8 mouse cellular contexts compared by ENCODE assay signal in genomic region chr8:70083285-70083684, GRCm38 (mm10). TPM values are rescaled to one million over a fixed set of nuclear protein-coding genes. Genes with fewer than 3 reads are reported as not detected.
DNase-seq lines count a peak whose midpoint lies in the region; ATAC-seq and TF ChIP-seq lines count a peak whose summit lies in the region.

Gene Hapln4 (plus strand): TSS chr8:70083457.

- intact Hi-C loops in heart, postnatal 25 days (cut with DNase I) = no loop called here

- H3K4me2 ChIP-seq in kidney, embryonic 16.5 days (replicated peaks; ENCODE audit: low read depth, low read length) = peak within 1 kb of the TSS; percentile 66
- H3K4me2 ChIP-seq in liver, embryonic 13.5 days = peak within 1 kb of the TSS; percentile 62
- peak within 1 kb of the TSS; percentile 62 for H3K4me2 ChIP-seq in neural tube, embryonic 11.5 days (ENCODE audit: low read depth)

- H3K4me3 ChIP-seq in heart, embryonic 10.5 days = peak within 1 kb of the TSS; percentile 58
- peak within 1 kb of the TSS; percentile 89 for H3K4me3 ChIP-seq in cerebellum, adult 2 months (replicated peaks; ENCODE audit: insufficient read depth, low read depth, low read length)
- peak within 1 kb of the TSS; percentile 46 for H3K4me3 ChIP-seq in kidney, embryonic 16.5 days (ENCODE audit: low read length)
- H3K4me3 ChIP-seq in liver, embryonic 13.5 days (replicated peaks) = peak within 1 kb of the TSS; percentile 39
- peak within 1 kb of the TSS; percentile 35 for H3K4me3 ChIP-seq in neural tube, embryonic 11.5 days (ENCODE audit: low read depth, low read length)

- peak; percentile 84 for TF ChIP-seq POLR2A in cerebellum, adult 2 months (IDR thresholded peaks at IDR 0.05; ENCODE audit: borderline replicate concordance, insufficient read depth, low read length)

- ATAC-seq in granulocyte monocyte progenitor cell, adult 5-6 weeks (replicated peaks; ENCODE audit: poor library complexity, severe bottlenecking) = peak; percentile 45
- 0 out of 2 replicates have a peak, but pooled peaks have one; percentile 47 for ATAC-seq in kidney, embryonic 16.5 days (ENCODE audit: low FRiP score, low TSS enrichment)
- ATAC-seq in liver, embryonic 13.5 days (ENCODE audit: low read depth) = no peak
- ATAC-seq in neural tube, embryonic 11.5 days (ENCODE audit: insufficient read depth, low FRiP score, low TSS enrichment) = no peak
- ATAC-seq in monocyte, adult 5-6 weeks (replicated peaks; ENCODE audit: insufficient number of reproducible peaks, low FRiP score, low TSS enrichment, poor library complexity, severe bottlenecking) = no peak

- no peak for TF ChIP-seq CTCF in cerebellum, adult 2 months (IDR thresholded peaks at IDR 0.05; ENCODE audit: borderline replicate concordance, insufficient read depth, low read depth, low read length)

- H3K27me3 ChIP-seq in heart, embryonic 10.5 days (ENCODE audit: insufficient read depth, poor library complexity, severe bottlenecking) = peaks cover 68% of the 10 kb centered on the region
- no peaks in the 10 kb centered on the region; the same call in 1 of the 2 replicates for H3K27me3 ChIP-seq in cerebellum, adult 2 months (ENCODE audit: control insufficient read depth, insufficient read depth, low read length)
- H3K27me3 ChIP-seq in kidney, embryonic 16.5 days (ENCODE audit: insufficient read depth, low read length) = peaks cover 66% of the 10 kb centered on the region
- H3K27me3 ChIP-seq in liver, embryonic 13.5 days = peaks cover 74% of the 10 kb centered on the region
- peaks cover 58% of the 10 kb centered on the region for H3K27me3 ChIP-seq in neural tube, embryonic 11.5 days (ENCODE audit: control insufficient read depth, insufficient read depth, low read length)

- H3K36me3 ChIP-seq in heart, embryonic 10.5 days = no peaks in the 10 kb centered on the region
- no peaks in the 10 kb centered on the region for H3K36me3 ChIP-seq in kidney, embryonic 16.5 days (ENCODE audit: insufficient read depth, low read length)
- H3K36me3 ChIP-seq in liver, embryonic 13.5 days = no peaks in the 10 kb centered on the region
- H3K36me3 ChIP-seq in neural tube, embryonic 11.5 days (ENCODE audit: control insufficient read depth, insufficient read depth, low read length) = no peaks in the 10 kb centered on the region

- no peak within 1 kb of the TSS for H3K27ac ChIP-seq in heart, embryonic 10.5 days
- H3K27ac ChIP-seq in cerebellum, adult 2 months (ENCODE audit: insufficient read depth, low read length) = no peak within 1 kb of the TSS
- H3K27ac ChIP-seq in kidney, embryonic 16.5 days (ENCODE audit: low read length) = no peak within 1 kb of the TSS
- no peak within 1 kb of the TSS for H3K27ac ChIP-seq in liver, embryonic 13.5 days
- no peak within 1 kb of the TSS for H3K27ac ChIP-seq in neural tube, embryonic 11.5 days (ENCODE audit: low read depth, low read length)

- no peak for DNase-seq in heart, embryonic 10.5 days (ENCODE audit: low spot score)
- no peak for DNase-seq in heart, postnatal 25 days (ENCODE audit: low spot score)
- peak; percentile 91 to 93 for DNase-seq in cerebellum, adult 2 months
- DNase-seq in liver, embryonic 13.5 days = no peak
- DNase-seq in neural tube, embryonic 11.5 days (ENCODE audit: low spot score) = peak; percentile 79

- WGBS in heart, embryonic 10.5 days = under 1% methylated on average over 26 of the region's 26 CpGs
- under 1% methylated on average over 26 of the region's 26 CpGs for WGBS in cerebellum, adult 2 months
- 1% methylated on average over 26 of the region's 26 CpGs for WGBS in kidney, embryonic 16.5 days
- 2% methylated on average over 26 of the region's 26 CpGs for WGBS in liver, embryonic 13.5 days (ENCODE audit: insufficient replicate concordance)
- 0% methylated on average over 26 of the region's 26 CpGs for WGBS in neural tube, embryonic 11.5 days

- no peaks in the 10 kb centered on the region for H3K9me3 ChIP-seq in heart, embryonic 10.5 days
- no peaks in the 10 kb centered on the region for H3K9me3 ChIP-seq in kidney, embryonic 16.5 days (ENCODE audit: low read length)
- H3K9me3 ChIP-seq in liver, embryonic 13.5 days (replicated peaks) = no peaks in the 10 kb centered on the region
- H3K9me3 ChIP-seq in neural tube, embryonic 11.5 days (ENCODE audit: control insufficient read depth, low read length) = no peaks in the 10 kb centered on the region

- H3K4me1 ChIP-seq in heart, embryonic 10.5 days = peaks cover 39% of the 10 kb centered on the region
- no peaks in the 10 kb centered on the region; the same call in 1 of the 2 replicates for H3K4me1 ChIP-seq in cerebellum, adult 2 months (ENCODE audit: control insufficient read depth, insufficient read depth, low read length)
- peaks cover 12% of the 10 kb centered on the region for H3K4me1 ChIP-seq in kidney, embryonic 16.5 days (ENCODE audit: insufficient read depth, low read length)
- peaks cover 25% of the 10 kb centered on the region for H3K4me1 ChIP-seq in liver, embryonic 13.5 days (replicated peaks)
- H3K4me1 ChIP-seq in neural tube, embryonic 11.5 days (ENCODE audit: control insufficient read depth, insufficient read depth, low read length) = peaks cover 13% of the 10 kb centered on the region

- H3K9ac ChIP-seq in kidney, embryonic 16.5 days (replicated peaks; ENCODE audit: low read length) = peak within 1 kb of the TSS; percentile 9; the same call in 1 of the 2 replicates
- no peak within 1 kb of the TSS for H3K9ac ChIP-seq in liver, embryonic 13.5 days
- H3K9ac ChIP-seq in neural tube, embryonic 11.5 days (ENCODE audit: low read length) = peak within 1 kb of the TSS; percentile 18; the same call in 1 of the 2 replicates

RNA-seq across cellular contexts. Expression of gene Hapln4, which starts in this region (rescaled TPM):
- 0.30 and 0.62 TPM in 2 replicates for polyA plus RNA-seq in heart, embryonic 10.5 days (2016; fragmentation: Nextera tagmentation; extraction: Ambion mirVana)
- total RNA-seq in heart, postnatal 25 days (2021) = not detected
- 117 and 124 TPM in 2 replicates for polyA plus RNA-seq in cerebellum, adult 2 months (2012; rRNA removed)
- total RNA-seq in granulocyte monocyte progenitor cell, adult 5-6 weeks (2014; fragmentation: Nextera tagmentation) = not detected in 2 replicates
- total RNA-seq in granulocyte monocyte progenitor cell, adult 5-6 weeks (2017) = not detected in 2 replicates
- polyA plus RNA-seq in kidney, embryonic 16.5 days (2015; fragmentation: Nextera tagmentation; extraction: Ambion mirVana) = not detected in 2 replicates
- 0.05 and 0.51 TPM in 2 replicates for polyA plus RNA-seq in liver, embryonic 13.5 days (2015; fragmentation: Nextera tagmentation; extraction: Ambion mirVana)
- 0.21 and 0.27 TPM in 2 replicates for polyA plus RNA-seq in neural tube, embryonic 11.5 days (2014; fragmentation: Nextera tagmentation; extraction: Ambion mirVana)
- not detected in 3 replicates for total RNA-seq in monocyte, adult 5-6 weeks (2017)

Comparison
In these comparisons a context has a peak if more than half of its experiments do, and no peak if none do; other contexts are left out.
1. RNA of gene Hapln4 (polyA plus RNA-seq): 117 to 124 TPM in cerebellum, adult 2 months; 0.30 to 0.62 TPM in heart, embryonic 10.5 days, 0.21 to 0.27 TPM in neural tube, embryonic 11.5 days, 0.05 to 0.51 TPM in liver, embryonic 13.5 days and not detected in kidney, embryonic 16.5 days; every median in the first group is over 10 times any median in the second.
2. Peak in ATAC-seq in granulocyte monocyte progenitor cell, adult 5-6 weeks; RNA of the gene not detected or under 1 TPM.
3. Peak in ATAC-seq, H3K4me3 ChIP-seq, H3K9ac ChIP-seq and H3K4me2 ChIP-seq in kidney, embryonic 16.5 days; RNA of the gene not detected or under 1 TPM.
4. Peak in DNase-seq, H3K4me3 ChIP-seq, H3K9ac ChIP-seq and H3K4me2 ChIP-seq in neural tube, embryonic 11.5 days; RNA of the gene not detected or under 1 TPM.
5. DNase-seq: peak in cerebellum, adult 2 months (2 of 2); none in heart, embryonic 10.5 days (single experiment), heart, postnatal 25 days (single experiment) and liver, embryonic 13.5 days (single experiment).
6. H3K4me3 ChIP-seq: peak in every context shown above with its lines; median percentile 89 in cerebellum, adult 2 months; 58 in heart, embryonic 10.5 days; 46 in kidney, embryonic 16.5 days; 39 in liver, embryonic 13.5 days; 35 in neural tube, embryonic 11.5 days.
7. Peak in every context shown above with its lines, with median percentiles within 50 percentile points of each other: H3K4me2 ChIP-seq.